Mouse (Mus musculus) myocyte (in vitro differentiated cells): ENCODE measurements around the gene Cdk2ap2.

Experiments used
- CEBPB ChIP-seq: IDR thresholded peaks from 2 replicates; pipeline ENCODE4 v1.6.1; 2011; ENCODE audit warnings: mild to moderate bottlenecking, moderate library complexity; ENCODE audit not compliant: poor library complexity, insufficient read depth, severe bottlenecking
- MAX ChIP-seq: IDR thresholded peaks from one replicate; pipeline ENCODE4 v1.6.1; 2011; ENCODE audit warnings: low read depth, mild to moderate bottlenecking, control low read depth
- MYOD1 ChIP-seq, 3 experiments: IDR thresholded peaks; one replicate each; pipeline ENCODE4 v1.6.1; 2011; ENCODE audit warnings: control low read depth in 2 of 3, low read depth in 2 of 3, mild to moderate bottlenecking in 2 of 3, moderate library complexity in 1 of 3; ENCODE audit not compliant: insufficient read length in 2 of 3, control insufficient read depth in 1 of 3
- POLR2A ChIP-seq: IDR thresholded peaks from one replicate; pipeline ENCODE4 v1.6.1; 2011; ENCODE audit warnings: low read depth, mild to moderate bottlenecking, control low read depth, moderate library complexity; ENCODE audit not compliant: insufficient read length
- SRF ChIP-seq: IDR thresholded peaks from one replicate; pipeline ENCODE4 v1.6.1; 2011; ENCODE audit warnings: low read depth; ENCODE audit not compliant: control insufficient read depth, insufficient read length
- TCF12 ChIP-seq: IDR thresholded peaks from one replicate; pipeline ENCODE4 v1.6.1; 2011; ENCODE audit warnings: mild to moderate bottlenecking, control low read depth; ENCODE audit not compliant: poor library complexity, insufficient read depth, severe bottlenecking
- USF1 ChIP-seq: IDR thresholded peaks from one replicate; pipeline ENCODE4 v1.6.1; 2011; ENCODE audit warnings: low read depth, mild to moderate bottlenecking, control low read depth, moderate library complexity

DNA sequence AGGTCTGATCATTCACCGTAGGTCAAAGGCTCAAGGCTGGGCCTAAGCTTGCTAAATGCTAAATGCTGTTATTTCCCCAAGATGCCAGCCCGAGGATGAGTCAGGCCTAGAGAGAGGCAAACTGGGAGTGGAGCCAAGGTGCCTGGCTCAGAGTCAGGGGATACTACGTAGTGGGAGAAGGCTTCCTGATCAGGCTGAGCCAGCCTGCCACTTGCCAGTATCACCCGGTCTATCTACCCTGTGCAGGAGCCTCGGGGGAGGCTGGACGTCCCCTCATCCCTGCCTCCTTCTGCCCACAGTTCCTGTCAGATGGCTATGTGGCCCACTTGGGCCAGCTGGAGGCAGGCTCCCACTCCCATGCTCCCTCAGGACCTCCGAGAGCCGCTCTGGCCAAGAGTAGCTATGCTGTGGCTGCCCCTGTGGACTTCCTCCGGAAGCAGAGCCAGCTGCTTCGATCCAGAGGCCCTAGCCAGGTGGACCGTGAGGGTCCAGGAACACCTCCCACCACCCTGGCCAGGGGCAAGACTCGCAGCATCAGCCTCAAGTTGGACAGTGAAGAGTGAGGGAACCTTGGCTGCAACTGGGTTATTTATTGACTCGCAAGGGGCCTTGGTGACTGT is 16.3 kb downstream of the Cdk2ap2 start:
- no peak for TF ChIP-seq TCF12
- peak; percentile 31 for TF ChIP-seq POLR2A
- no peak for TF ChIP-seq MAX
- no peak for TF ChIP-seq USF1
- no peak for TF ChIP-seq CEBPB
- TF ChIP-seq MYOD1 (IDR thresholded peaks at IDR 0.05; ENCODE audit: control insufficient read depth in 1 of 3, insufficient read length in 2 of 3, low read depth in 2 of 3) = peak in 1 of 3 experiments; percentile 6
- no peak for TF ChIP-seq SRF
